Mouse (Mus musculus) erythroblast, embryonic 14.5 days (primary cell): Measurements from ENCODE around the gene Nudt16l1.

Experiments
- GATA1 ChIP-seq: IDR thresholded peaks from 2 replicates; pipeline ENCODE4 v1.6.1; 2012; ENCODE audit warnings: low read length, inconsistent platforms, mixed read lengths
- TAL1 ChIP-seq: IDR thresholded peaks from 3 replicates; pipeline ENCODE4 v1.6.1; 2012; ENCODE audit warnings: low read length, inconsistent platforms, mixed read lengths

DNA sequence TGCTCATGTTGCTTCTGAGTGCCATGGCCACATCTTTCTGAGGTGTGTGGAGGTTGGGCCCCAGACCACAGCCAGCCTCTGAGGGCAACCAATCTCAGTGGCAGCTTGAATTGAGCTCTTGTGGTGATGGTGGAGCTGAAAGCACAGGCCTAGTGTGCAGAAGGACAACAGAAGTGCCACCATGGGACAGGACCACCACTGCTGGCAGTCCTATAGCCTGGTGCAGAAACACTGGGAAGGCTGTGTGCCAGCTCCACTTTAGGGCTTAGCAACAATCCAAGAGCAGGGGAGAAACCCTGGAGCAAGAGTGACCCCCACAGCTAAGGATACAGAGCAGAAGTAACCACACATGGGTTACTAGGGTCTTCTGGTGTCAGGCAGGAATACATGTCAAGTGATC lies 2.5 kb downstream of the Nudt16l1 start:
- TF ChIP-seq GATA1 (no peak), TAL1 (no peak)
